Mouse (Mus musculus): ENCODE data around the gene Gm20388.

DNA sequence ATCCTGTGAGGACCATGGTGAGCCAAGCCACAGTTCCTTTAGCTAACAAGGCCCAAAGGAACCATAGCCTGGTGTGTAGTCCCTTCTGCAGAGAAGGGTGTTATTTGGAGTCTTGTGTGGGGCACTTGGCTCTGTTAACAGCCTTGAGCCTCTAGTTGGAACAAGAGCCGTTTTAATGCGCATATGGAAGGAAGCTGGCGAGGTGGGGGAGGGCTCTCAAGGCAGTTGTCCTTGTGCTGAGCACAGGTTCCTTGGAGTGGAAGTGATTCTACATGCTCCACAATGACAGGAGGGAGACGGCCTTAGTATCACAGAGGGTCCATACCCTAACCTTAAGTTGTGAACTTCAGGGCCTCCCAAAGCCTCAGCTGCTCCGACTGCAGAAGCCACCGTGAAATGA lies 446.9 kb downstream of the Gm20388 start:
- TF ChIP-seq CTCF (IDR thresholded peaks at IDR 0.05; ENCODE audit: low read depth, low read length) (no peak), POLR2A (IDR thresholded peaks at IDR 0.05; ENCODE audit: insufficient read depth, low read length) (no peak), EP300 (IDR thresholded peaks at IDR 0.05; ENCODE audit: insufficient read depth, low read depth, low read length) (peak; percentile 86)

All from ES-Bruce4 (cell line).